Mouse (Mus musculus): ENCODE measurements around the gene Akap2.

DNA sequence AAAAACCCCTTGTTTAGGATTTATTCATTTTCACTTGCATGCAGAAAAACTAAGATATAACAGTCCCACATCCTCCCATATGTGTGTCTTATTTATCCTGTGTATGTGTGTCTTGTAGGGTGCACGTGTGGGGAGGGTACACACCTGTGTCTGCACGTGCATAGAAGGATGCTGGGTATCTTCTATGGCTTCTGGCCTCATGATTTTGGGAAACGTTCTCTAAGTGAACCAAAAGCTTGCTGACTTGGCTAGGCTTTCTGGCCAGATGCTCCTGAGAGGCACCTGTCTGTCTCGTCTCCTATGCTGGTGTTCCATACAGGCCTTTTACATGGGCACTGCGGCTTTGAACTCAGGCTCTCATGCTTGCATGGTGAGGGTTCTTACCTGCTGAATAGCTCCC lies 105.2 kb downstream of the Akap2 start:
- TF ChIP-seq POLR2A (IDR thresholded peaks at IDR 0.05; ENCODE audit: extremely low read depth, insufficient read depth, low read length) (no peak), CTCF (IDR thresholded peaks at IDR 0.05; ENCODE audit: low read depth, low read length) (no peak)
